Mouse (Mus musculus) liver, embryonic 13.5 days (tissue): Measurements from ENCODE around the gene Lgals4. TPM values are rescaled to one million over a fixed set of nuclear protein-coding genes. Genes with fewer than 3 reads are reported as not detected.
A peak's percentile ranks its signal among the peaks of the same experiment; 100 is the strongest.

Experiments
- ATAC-seq: fragments of 200-750 bp; cut with Nextera tagmentation; 2 replicates; pipeline ENCODE4 v1.8.0; 2017; ENCODE audit warnings: low read depth, mild to moderate bottlenecking, moderate number of reproducible peaks, moderate library complexity
- DNase-seq: peaks from one replicate; pipeline ENCODE4 v3.0.0; 2022
- H3K27ac ChIP-seq: fragments of 300-500 bp; sonication (generic); 2 replicates; pipeline ENCODE4 v1.5.1; 2015; ENCODE audit warnings: moderate library complexity, mild to moderate bottlenecking, inconsistent platforms
- H3K27me3 ChIP-seq: fragments of 300-500 bp; sonication (generic); 2 replicates; pipeline ENCODE4 v1.6.1; 2015; ENCODE audit warnings: mild to moderate bottlenecking, inconsistent platforms
- H3K36me3 ChIP-seq: fragments of 300-500 bp; sonication (generic); 2 replicates; pipeline ENCODE4 v1.6.1; 2015; ENCODE audit warnings: mild to moderate bottlenecking, inconsistent platforms
- H3K4me1 ChIP-seq: fragments of 300-500 bp; sonication (generic); replicated peaks from 2 replicates; pipeline ENCODE4 v1.6.1; 2015; ENCODE audit warnings: inconsistent platforms
- H3K4me2 ChIP-seq: fragments of 300-500 bp; sonication (generic); 2 replicates; pipeline ENCODE4 v1.6.1; 2015; ENCODE audit warnings: inconsistent platforms, mild to moderate bottlenecking, moderate library complexity
- H3K4me3 ChIP-seq: fragments of 300-500 bp; sonication (generic); replicated peaks from 2 replicates; pipeline ENCODE4 v1.5.1; 2015; ENCODE audit warnings: mild to moderate bottlenecking, inconsistent platforms
- H3K9ac ChIP-seq: fragments of 300-500 bp; sonication (generic); 2 replicates; pipeline ENCODE4 v1.6.1; 2015; ENCODE audit warnings: mild to moderate bottlenecking, inconsistent platforms
- H3K9me3 ChIP-seq: fragments of 300-500 bp; sonication (generic); replicated peaks from 2 replicates; pipeline ENCODE4 v1.6.1; 2016; ENCODE audit warnings: inconsistent platforms
- WGBS: fragments of 180-500 bp; shearing (Covaris S2); methylation state at CpG from one replicate; pipeline ENCODE4 v1.1.7; 2015; ENCODE audit not compliant: insufficient replicate concordance; 5-methylcytosine and 5-hydroxymethylcytosine counted together
- polyA plus RNA-seq: library from polyadenylated mRNA; unstranded; fragments of >200 nt; fragmentation: Nextera tagmentation; extraction: Ambion mirVana; gene quantifications from 2 replicates; pipeline ENCODE4 v1.2.1, GENCODE M21; 2015

Gene Lgals4
- polyA plus RNA-seq, 1 experiment from 2014 or later = 1.6 TPM

DNA sequence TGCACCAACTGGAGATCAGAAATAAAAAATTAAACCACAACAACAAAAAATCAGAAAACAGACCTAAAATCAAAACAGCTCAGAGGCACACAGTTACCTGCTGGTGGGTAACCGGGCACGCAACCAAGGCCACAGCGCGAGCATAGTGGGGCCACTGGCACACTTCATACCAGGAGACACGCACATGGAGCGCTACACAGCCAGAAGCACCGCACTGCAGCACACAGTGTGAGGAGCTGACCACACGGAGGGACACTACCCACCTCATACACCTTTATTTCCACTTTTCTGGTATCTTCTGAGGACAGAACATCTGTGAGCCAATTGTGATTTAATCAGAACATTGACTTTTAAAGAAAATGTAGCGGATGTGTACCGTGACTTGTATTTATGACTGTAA, 16.7 kb upstream of the Lgals4 start:
- H3K4me1 ChIP-seq = peaks cover 96% of the 10 kb centered on the region
- peaks cover 100% of the 10 kb centered on the region for H3K36me3 ChIP-seq
- no peak overlapping the region for H3K27ac ChIP-seq
- no peak for DNase-seq
- no peak overlapping the region for H3K9ac ChIP-seq
- no peak overlapping the region for H3K4me2 ChIP-seq
- no peaks in the 10 kb centered on the region for H3K27me3 ChIP-seq
- 90% methylated on average over 10 of the region's 10 CpGs for WGBS
- 0 out of 2 replicates have a peak overlapping the region, but pooled peaks have one; percentile 4 for H3K4me3 ChIP-seq
- ATAC-seq = no peak
- H3K9me3 ChIP-seq = no peaks in the 10 kb centered on the region

DNA sequence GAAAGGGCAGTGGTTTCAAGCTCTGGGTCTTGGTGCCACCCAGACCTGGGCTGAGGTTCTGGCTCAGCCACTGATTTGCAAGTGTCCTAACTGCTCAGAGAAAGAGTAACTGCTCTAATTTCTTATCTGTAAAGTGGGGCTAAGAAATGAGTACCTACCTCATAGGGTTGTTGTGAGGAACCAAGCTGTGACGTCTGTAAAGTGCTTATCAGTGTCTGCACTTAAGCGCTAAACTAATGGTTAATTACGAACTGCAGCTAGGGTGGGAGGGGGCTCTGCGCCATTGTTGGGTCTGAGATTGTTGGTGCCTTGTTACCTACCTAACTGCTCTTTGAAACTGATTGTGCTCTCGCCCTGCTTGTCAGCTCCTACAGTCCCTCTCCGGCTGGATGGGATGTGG, 16.1 kb upstream of the Lgals4 start:
- H3K27me3 ChIP-seq = no peaks in the 10 kb centered on the region
- no peaks in the 10 kb centered on the region for H3K9me3 ChIP-seq
- whole genome bisulfite sequencing = 57% methylated on average over 6 of the region's 6 CpGs
- peaks cover 95% of the 10 kb centered on the region for H3K4me1 ChIP-seq
- H3K4me2 ChIP-seq = no peak overlapping the region
- ATAC-seq (no peak), DNase-seq (no peak)
- H3K4me3 ChIP-seq = no peak overlapping the region
- H3K36me3 ChIP-seq = peaks cover 100% of the 10 kb centered on the region
- no peak overlapping the region for H3K27ac ChIP-seq
- 0 out of 2 replicates have a peak overlapping the region, but pooled peaks have one; percentile 10 for H3K9ac ChIP-seq

DNA sequence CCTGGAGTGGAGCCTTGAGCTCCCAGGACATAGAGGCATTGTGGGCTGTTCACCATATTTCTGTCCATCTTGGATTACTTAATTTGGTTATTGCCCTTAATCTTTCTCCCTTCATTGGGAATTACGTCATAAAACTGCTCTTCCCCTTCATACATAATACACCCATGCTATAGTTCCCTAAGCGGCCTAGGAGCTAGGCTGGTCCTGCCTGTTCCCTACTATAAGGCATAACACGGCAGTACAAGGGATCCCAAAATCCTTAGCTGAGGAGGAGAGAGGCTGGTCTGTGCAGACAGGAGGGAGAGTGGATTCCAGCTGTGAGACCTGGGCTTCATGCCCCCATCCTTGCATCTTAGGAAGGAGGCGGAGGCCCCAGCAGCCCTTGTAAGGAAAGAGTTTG, 15.7 kb upstream of the Lgals4 start:
- Histone ChIP-seq H3K9me3 (no peaks in the 10 kb centered on the region), H3K36me3 (peaks cover 100% of the 10 kb centered on the region), H3K27ac (0 out of 2 replicates have a peak overlapping the region, but pooled peaks have one; percentile 3), H3K4me3 (no peak overlapping the region), H3K4me1 (peaks cover 95% of the 10 kb centered on the region), H3K9ac (0 out of 2 replicates have a peak overlapping the region, but pooled peaks have one; percentile 10), H3K27me3 (no peaks in the 10 kb centered on the region), H3K4me2 (peak overlapping the region; percentile 6; the same call in 1 of the 2 replicates)
- DNase-seq (no peak), ATAC-seq (no peak)
- 89% methylated on average over 4 of the region's 4 CpGs for WGBS

DNA sequence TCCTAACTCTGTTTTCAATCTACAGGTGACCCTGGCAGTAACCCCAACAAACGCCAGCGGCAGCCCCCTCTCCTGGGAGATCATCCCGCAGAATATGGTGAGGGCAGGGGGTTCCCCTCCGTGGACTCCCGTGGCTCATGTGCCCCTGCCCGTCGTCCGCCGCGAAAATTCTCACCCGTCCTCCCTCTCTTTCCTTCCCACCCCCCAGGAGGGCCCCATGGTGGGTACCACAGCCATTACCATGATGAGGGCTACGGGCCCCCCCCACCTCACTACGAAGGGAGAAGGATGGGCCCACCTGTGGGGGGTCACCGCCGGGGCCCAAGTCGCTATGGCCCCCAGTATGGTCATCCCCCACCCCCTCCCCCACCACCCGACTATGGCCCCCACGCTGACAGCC, 15.2 kb upstream of the Lgals4 start:
- Histone ChIP-seq H3K36me3 (peaks cover 97% of the 10 kb centered on the region), H3K4me2 (peak overlapping the region; percentile 6; the same call in 1 of the 2 replicates), H3K27me3 (no peaks in the 10 kb centered on the region), H3K4me3 (no peak overlapping the region), H3K4me1 (peaks cover 95% of the 10 kb centered on the region), H3K27ac (peak overlapping the region; percentile 13; the same call in 1 of the 2 replicates), H3K9me3 (no peaks in the 10 kb centered on the region), H3K9ac (no peak overlapping the region)
- no peak for ATAC-seq
- 88% methylated on average over 18 of the region's 18 CpGs for WGBS
- DNase-seq = no peak

DNA sequence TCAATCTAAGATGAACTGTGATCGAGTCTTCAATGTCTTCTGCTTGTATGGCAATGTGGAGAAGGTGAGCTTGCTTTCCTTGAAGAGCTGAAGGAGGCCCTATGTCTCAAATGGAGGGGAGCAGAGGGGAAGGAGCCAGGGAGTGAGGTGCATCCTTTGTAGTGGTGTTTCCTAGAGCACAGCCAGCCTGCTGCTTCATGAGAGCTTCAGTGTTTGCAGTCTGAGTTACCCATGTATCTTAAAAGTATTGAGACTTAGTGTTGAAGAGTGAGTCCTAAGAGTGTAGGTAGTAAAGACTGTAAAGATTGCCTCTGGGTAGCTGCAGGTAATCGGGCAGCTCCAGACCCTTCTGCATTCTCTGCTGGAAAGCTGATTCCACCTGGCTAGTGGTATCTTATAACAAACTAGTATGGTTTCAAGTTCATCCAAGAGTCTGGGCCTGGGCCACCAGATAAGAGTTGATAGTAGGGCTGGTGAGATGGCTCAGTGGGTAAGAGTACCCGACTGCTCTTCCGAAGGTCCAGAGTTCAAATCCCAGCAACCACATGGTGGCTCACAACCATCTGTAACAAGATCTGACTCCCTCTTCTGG, 14.7 kb upstream of the Lgals4 start:
- Histone ChIP-seq H3K4me2 (no peak overlapping the region), H3K4me3 (no peak overlapping the region), H3K27me3 (no peaks in the 10 kb centered on the region), H3K9me3 (no peaks in the 10 kb centered on the region), H3K27ac (peak overlapping the region; percentile 13; the same call in 1 of the 2 replicates), H3K4me1 (peaks cover 94% of the 10 kb centered on the region), H3K36me3 (peaks cover 92% of the 10 kb centered on the region), H3K9ac (no peak overlapping the region; the same call in 1 of the 2 replicates)
- DNase-seq (no peak), ATAC-seq (peak; percentile 35; the same call in 1 of the 2 replicates)
- 55% methylated on average over 4 of the region's 4 CpGs for WGBS

DNA sequence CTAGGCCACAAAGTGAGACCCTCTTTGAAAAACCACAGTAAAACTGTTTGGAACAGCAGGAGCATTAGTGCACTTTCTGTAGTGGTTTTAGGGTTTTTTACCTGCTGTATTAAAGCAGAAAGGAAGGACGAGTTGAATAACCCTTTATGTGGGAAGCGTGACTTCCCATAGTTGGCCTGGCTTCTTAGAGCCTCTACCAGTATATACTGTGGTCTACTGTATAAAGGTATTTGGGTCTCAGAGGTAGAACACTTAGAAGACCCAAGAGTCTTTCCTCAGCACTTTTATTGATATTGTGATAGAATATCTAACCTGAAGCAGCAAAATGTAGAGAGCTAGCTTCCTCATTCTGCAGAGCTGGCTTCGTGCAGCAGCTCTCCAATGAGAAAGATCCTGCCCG, 14.1 kb upstream of the Lgals4 start:
- no peaks in the 10 kb centered on the region for H3K27me3 ChIP-seq
- no peak overlapping the region for H3K9ac ChIP-seq
- peaks cover 86% of the 10 kb centered on the region for H3K36me3 ChIP-seq
- peaks cover 93% of the 10 kb centered on the region for H3K4me1 ChIP-seq
- DNase-seq (no peak), ATAC-seq (no peak)
- no peak overlapping the region for H3K4me3 ChIP-seq
- no peak overlapping the region for H3K4me2 ChIP-seq
- H3K9me3 ChIP-seq = no peaks in the 10 kb centered on the region
- 81% methylated on average over 4 of the region's 4 CpGs for WGBS
- no peak overlapping the region for H3K27ac ChIP-seq

DNA sequence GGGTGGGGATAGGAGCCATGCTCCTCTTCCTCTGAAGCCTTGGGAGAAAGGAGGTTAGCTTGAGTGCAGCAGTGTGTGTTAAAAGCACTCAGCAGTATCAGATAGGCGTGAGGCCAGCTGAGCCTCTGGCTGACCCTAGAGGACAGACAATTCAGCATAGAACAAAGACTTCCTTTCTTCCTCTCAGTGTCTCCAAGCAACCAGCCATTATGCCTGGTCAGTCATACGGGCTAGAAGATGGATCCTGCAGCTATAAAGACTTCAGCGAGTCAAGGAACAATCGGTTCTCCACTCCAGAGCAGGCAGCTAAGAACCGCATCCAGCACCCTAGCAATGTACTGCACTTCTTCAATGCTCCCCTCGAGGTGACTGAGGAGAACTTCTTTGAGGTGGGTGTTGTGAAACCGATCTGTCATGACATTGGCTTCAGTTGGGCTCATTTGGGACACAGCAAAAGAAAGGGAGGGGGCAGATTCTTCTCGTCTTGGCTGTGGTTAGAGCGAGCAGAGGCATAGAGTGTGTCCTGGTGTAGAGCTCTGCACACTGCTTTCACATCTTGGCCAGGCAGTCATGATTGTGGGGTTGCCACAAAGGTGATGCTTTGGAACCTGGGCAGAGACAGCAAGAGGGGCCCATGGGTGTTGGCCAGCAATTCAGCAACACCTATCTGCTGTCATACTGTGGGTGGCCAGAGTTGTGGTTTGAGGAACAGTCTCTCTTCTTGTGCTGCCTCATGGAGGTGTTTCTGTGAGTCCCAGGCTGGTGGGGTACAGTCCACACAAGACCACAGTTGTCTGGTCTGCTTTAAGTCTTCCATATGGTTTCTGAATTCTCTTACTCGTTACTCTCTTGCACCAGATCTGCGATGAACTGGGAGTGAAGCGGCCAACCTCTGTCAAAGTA, 13.0 kb upstream of the Lgals4 start:
- Histone ChIP-seq H3K4me1 (peaks cover 88% of the 10 kb centered on the region), H3K27me3 (no peaks in the 10 kb centered on the region), H3K4me3 (no peak overlapping the region), H3K9ac (no peak overlapping the region), H3K4me2 (no peak overlapping the region), H3K9me3 (no peaks in the 10 kb centered on the region), H3K27ac (no peak overlapping the region), H3K36me3 (peaks cover 76% of the 10 kb centered on the region)
- WGBS = 79% methylated on average over 12 of the region's 12 CpGs
- no peak for ATAC-seq
- no peak for DNase-seq

DNA sequence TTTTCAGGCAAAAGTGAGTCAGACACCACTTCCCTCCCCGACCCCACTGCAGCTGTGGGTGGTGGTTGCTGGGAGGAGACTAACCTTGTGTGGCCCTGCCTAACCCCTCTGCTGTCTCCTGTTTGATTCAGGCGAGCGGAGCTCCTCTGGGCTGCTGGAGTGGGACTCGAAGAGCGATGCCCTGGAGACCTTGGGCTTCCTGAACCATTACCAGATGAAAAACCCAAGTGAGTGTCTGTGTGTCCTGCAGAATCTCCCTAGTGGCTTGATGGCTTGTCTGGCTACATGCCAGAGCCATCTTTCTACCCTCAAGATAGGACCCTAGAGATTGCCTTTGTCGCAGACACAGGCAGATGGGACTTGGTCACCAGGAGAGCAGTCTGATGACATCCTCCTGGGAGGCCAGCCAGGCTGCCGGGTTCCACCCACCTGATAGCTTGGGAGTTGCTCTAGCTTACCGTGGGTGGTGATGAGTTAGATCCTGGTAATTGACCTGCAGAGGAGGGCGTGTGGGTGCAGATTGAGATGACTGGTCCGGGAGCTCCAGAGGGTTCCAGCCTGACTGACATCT, 12.3 kb upstream of the Lgals4 start:
- no peaks in the 10 kb centered on the region for H3K27me3 ChIP-seq
- no peak overlapping the region for H3K27ac ChIP-seq
- peaks cover 69% of the 10 kb centered on the region for H3K36me3 ChIP-seq
- no peak overlapping the region for H3K9ac ChIP-seq
- no peak overlapping the region for H3K4me3 ChIP-seq
- H3K4me1 ChIP-seq = peaks cover 88% of the 10 kb centered on the region
- ATAC-seq = no peak
- DNase-seq = no peak
- WGBS = 67% methylated on average over 10 of the region's 10 CpGs
- no peak overlapping the region for H3K4me2 ChIP-seq
- H3K9me3 ChIP-seq = no peaks in the 10 kb centered on the region

DNA sequence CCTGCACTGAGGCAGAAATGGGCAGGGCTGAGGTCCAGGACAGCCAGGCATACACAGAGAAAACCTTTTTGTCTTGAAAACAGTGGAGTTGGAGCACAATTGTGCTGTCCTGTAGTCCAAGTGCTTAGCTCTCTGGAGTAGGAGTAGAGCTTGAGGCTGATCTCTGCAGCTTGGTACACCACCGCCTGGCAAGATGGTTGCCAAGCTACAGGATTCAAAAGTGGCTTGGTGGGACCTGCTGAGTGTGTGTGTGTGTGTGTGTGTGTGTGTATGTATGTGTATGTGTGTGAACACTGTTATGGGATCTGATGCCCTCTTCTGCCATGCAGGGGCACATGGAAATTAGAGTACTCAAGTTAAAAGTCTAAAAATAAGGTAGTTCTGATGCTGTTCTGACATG, 11.1 kb upstream of the Lgals4 start:
- peaks cover 81% of the 10 kb centered on the region for H3K4me1 ChIP-seq
- peak overlapping the region; percentile 62; the same call in 1 of the 2 replicates for H3K27ac ChIP-seq
- peaks cover 60% of the 10 kb centered on the region for H3K36me3 ChIP-seq
- H3K4me3 ChIP-seq = no peak overlapping the region
- WGBS = 62% methylated on average over 1 of the region's 1 CpGs
- no peak overlapping the region for H3K9ac ChIP-seq
- no peaks in the 10 kb centered on the region for H3K27me3 ChIP-seq
- H3K9me3 ChIP-seq = no peaks in the 10 kb centered on the region
- ATAC-seq = no peak
- H3K4me2 ChIP-seq = no peak overlapping the region
- no peak for DNase-seq

DNA sequence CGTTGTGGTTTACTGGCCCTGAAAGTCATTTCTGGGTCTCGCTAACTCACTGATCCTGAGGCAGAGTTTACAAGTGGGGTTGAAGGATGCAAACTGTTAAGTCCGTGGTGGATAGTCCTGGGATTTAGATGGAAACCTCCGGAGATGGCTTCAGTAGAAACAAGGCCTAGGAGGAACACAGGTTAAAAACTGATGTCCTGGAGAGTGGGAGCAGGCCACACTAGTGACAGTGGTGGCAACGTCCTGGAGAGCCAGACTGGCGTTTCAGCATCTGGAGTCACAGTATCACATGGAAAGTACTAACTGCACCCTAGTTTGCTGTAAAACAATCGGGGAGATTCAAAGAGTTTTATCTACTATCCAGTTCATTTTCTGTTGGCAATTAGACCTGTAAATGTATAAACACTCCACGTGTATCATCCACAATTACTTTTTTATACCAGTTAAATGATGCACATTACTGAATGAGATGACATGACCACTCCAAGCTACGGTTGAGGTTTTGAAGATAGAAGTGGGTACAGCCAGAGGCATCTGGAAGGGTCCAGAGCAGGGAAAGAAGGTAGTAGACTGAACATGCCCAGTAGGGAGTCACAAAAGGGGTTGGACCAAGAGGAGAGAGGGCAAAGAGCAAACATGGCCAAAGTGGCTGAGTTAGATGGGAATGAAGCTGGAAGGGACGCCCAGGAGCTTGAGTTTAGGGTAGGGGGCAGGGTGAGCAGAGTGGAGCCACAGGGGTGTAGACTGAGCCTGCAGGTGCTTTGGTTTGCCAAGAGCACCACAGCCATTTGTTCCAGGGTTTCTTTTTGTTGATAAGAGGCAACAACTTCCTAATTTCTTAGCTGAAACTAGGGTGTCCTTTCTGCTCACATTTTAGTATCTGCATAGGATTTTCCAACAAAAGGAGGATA, 10.4 kb upstream of the Lgals4 start:
- peaks cover 53% of the 10 kb centered on the region for H3K36me3 ChIP-seq
- H3K27me3 ChIP-seq = no peaks in the 10 kb centered on the region
- H3K4me3 ChIP-seq = no peak overlapping the region
- WGBS = 50% methylated on average over 10 of the region's 10 CpGs
- peaks cover 77% of the 10 kb centered on the region for H3K4me1 ChIP-seq
- ATAC-seq = no peak
- H3K9ac ChIP-seq = no peak overlapping the region
- H3K27ac ChIP-seq = peak overlapping the region; percentile 62
- DNase-seq = no peak
- no peaks in the 10 kb centered on the region for H3K9me3 ChIP-seq
- H3K4me2 ChIP-seq = no peak overlapping the region
